Mouse (Mus musculus): Measurements from ENCODE around the gene Alox5.

DNA sequence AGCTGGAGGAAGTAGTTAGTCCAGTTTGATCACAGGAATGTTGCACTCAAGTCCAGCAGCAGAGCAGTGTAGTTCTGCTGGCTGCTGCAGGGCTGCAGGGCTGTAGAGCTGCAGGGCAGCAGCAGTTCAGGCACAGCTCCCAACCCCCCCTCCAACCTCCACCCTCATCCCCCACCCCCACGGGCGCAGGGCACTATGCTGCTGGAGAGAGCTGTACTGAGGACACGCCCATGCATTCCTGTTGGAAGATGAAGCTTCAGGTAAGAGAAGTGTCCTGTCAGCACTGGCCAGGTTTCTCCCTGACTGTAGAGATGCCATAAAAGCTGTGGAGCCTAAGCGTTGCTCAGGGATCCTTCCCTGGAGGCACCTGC, 74.9 kb downstream of the Alox5 start:
- TF ChIP-seq POLR2A (IDR thresholded peaks at IDR 0.05; ENCODE audit: borderline replicate concordance, insufficient read depth, low read length) (no peak), CTCF (IDR thresholded peaks at IDR 0.05; ENCODE audit: borderline replicate concordance, insufficient read depth, low read depth, low read length) (no peak)
